ENCODE assay signal across 8 mouse cellular contexts in genomic region chr9:57537728-57538181, GRCm38 (mm10). TPM values are rescaled to one million over a fixed set of nuclear protein-coding genes. Genes with fewer than 3 reads are reported as not detected.
A peak's percentile ranks its signal among the peaks of the same experiment; 100 is the strongest.
DNase-seq lines count a peak whose midpoint lies in the region; ATAC-seq and TF ChIP-seq lines count a peak whose summit lies in the region.

No protein-coding gene starts in this region.

- 0% methylated on average over 24 of the region's 24 CpGs for WGBS in heart, embryonic 10.5 days
- WGBS in embryonic facial prominence, embryonic 13.5 days = 0% methylated on average over 24 of the region's 24 CpGs
- WGBS in neural tube, embryonic 13.5 days = under 1% methylated on average over 24 of the region's 24 CpGs

- TF ChIP-seq RAD21 in CH12.LX (IDR thresholded peaks at IDR 0.05; ENCODE audit: low read depth, low read length) = no peak

- H3K4me2 ChIP-seq in CH12.LX (ENCODE audit: insufficient read depth, low read depth, poor library complexity, severe bottlenecking) = peak overlapping the region; percentile 90
- H3K4me2 ChIP-seq in embryonic facial prominence, embryonic 13.5 days = peak overlapping the region; percentile 79
- H3K4me2 ChIP-seq in neural tube, embryonic 13.5 days = peak overlapping the region; percentile 88

- TF ChIP-seq EP300 in CH12.LX (IDR thresholded peaks at IDR 0.05; ENCODE audit: low read length) = no peak

- H3K27ac ChIP-seq in heart, embryonic 10.5 days = peak overlapping the region; percentile 95
- H3K27ac ChIP-seq in CH12.LX (ENCODE audit: insufficient read depth, low read depth) = peak overlapping the region; percentile 26; the same call in 1 of the 2 replicates
- peak overlapping the region; percentile 83 for H3K27ac ChIP-seq in embryonic facial prominence, embryonic 13.5 days
- peak overlapping the region; percentile 90 for H3K27ac ChIP-seq in neural tube, embryonic 13.5 days (replicated peaks)

- no peaks in the 10 kb centered on the region for H3K27me3 ChIP-seq in heart, embryonic 10.5 days (ENCODE audit: insufficient read depth, poor library complexity, severe bottlenecking)
- H3K27me3 ChIP-seq in CH12.LX (replicated peaks) = no peaks in the 10 kb centered on the region
- no peaks in the 10 kb centered on the region for H3K27me3 ChIP-seq in embryonic facial prominence, embryonic 13.5 days
- H3K27me3 ChIP-seq in neural tube, embryonic 13.5 days = no peaks in the 10 kb centered on the region

- in situ Hi-C loops in CH12.LX (cut with MboI; ENCODE audit: low pct_ligation_motif_present, low pct_unique_long_range_greater_than_20kb, low sequenced_read_pairs) = no loop called here

- H3K4me1 ChIP-seq in heart, embryonic 10.5 days = peaks cover 13% of the 10 kb centered on the region
- H3K4me1 ChIP-seq in CH12.LX (ENCODE audit: control insufficient read depth in 1 of 2, insufficient read depth in 2 of 2) = peaks cover 7 to 24% of the 10 kb centered on the region in 2 experiments
- H3K4me1 ChIP-seq in embryonic facial prominence, embryonic 13.5 days = peaks cover 17% of the 10 kb centered on the region
- peaks cover 26% of the 10 kb centered on the region for H3K4me1 ChIP-seq in neural tube, embryonic 13.5 days (replicated peaks)

- H3K4me3 ChIP-seq in heart, embryonic 10.5 days = peak overlapping the region; percentile 92
- peak overlapping the region; percentile 82 to 95 (median 90) for H3K4me3 ChIP-seq in CH12.LX (replicated peaks in 1 of 3; ENCODE audit: low read depth in 2 of 3, low read length in 2 of 3, poor library complexity in 1 of 3)
- H3K4me3 ChIP-seq in embryonic facial prominence, embryonic 13.5 days = peak overlapping the region; percentile 89
- peak overlapping the region; percentile 76 for H3K4me3 ChIP-seq in neural tube, embryonic 13.5 days

- H3K79me2 ChIP-seq in CH12.LX (replicated peaks; ENCODE audit: control insufficient read depth, extremely low read depth, insufficient read depth, poor library complexity, severe bottlenecking) = peaks cover 10% of the 10 kb centered on the region

- dilution Hi-C loops in CH12.LX (cut with MboI; ENCODE audit: extremely low pct_ligation_motif_present, extremely low pct_unique_long_range_greater_than_20kb, low sequenced_read_pairs) = no loop called here

- peaks cover 59% of the 10 kb centered on the region for H3K36me3 ChIP-seq in heart, embryonic 10.5 days
- peaks cover 35 to 64% of the 10 kb centered on the region in 2 experiments for H3K36me3 ChIP-seq in CH12.LX (replicated peaks in 1 of 2; ENCODE audit: control insufficient read depth in 1 of 2, insufficient read depth in 1 of 2, low read length in 1 of 2)
- H3K36me3 ChIP-seq in embryonic facial prominence, embryonic 13.5 days = peaks cover 50% of the 10 kb centered on the region
- peaks cover 52% of the 10 kb centered on the region for H3K36me3 ChIP-seq in neural tube, embryonic 13.5 days

- no peak for TF ChIP-seq POLR2A in CH12.LX (IDR thresholded peaks at IDR 0.05; ENCODE audit: low read depth, low read length)

- TF ChIP-seq CTCF in CH12.LX (conservative IDR thresholded peaks at IDR 0.05 in 1 of 2, IDR thresholded peaks at IDR 0.05 in 1 of 2; ENCODE audit: low read depth in 2 of 2, low read length in 2 of 2) = no peak

- no peak for DNase-seq in heart, embryonic 10.5 days (ENCODE audit: low spot score)
- DNase-seq in heart, postnatal 25 days (ENCODE audit: low spot score) = no peak
- DNase-seq in CH12.LX (ENCODE audit: extremely low read depth) = no peak
- DNase-seq in kidney, postnatal 14 days = peak; percentile 41
- no peak for DNase-seq in ovary, postnatal 14 days (ENCODE audit: low spot score)

- intact Hi-C loops in heart, postnatal 25 days (cut with DNase I) = no loop called here

- H3K9ac ChIP-seq in CH12.LX (ENCODE audit: insufficient read depth, low read depth) = peak overlapping the region; percentile 79
- H3K9ac ChIP-seq in embryonic facial prominence, embryonic 13.5 days = peak overlapping the region; percentile 92
- H3K9ac ChIP-seq in neural tube, embryonic 13.5 days = peak overlapping the region; percentile 89

- ATAC-seq in embryonic facial prominence, embryonic 13.5 days (ENCODE audit: insufficient number of reproducible peaks, insufficient read depth, low FRiP score, low TSS enrichment, low read depth) = peak; percentile 65; the same call in 1 of the 2 replicates
- ATAC-seq in neural tube, embryonic 13.5 days (ENCODE audit: low read depth) = peak; percentile 84
- ATAC-seq in erythroid progenitor cell, adult 5-6 weeks (replicated peaks; ENCODE audit: low FRiP score, poor library complexity, severe bottlenecking) = no peak

- no peaks in the 10 kb centered on the region for H3K9me3 ChIP-seq in heart, embryonic 10.5 days
- no peaks in the 10 kb centered on the region for H3K9me3 ChIP-seq in CH12.LX (replicated peaks; ENCODE audit: low read length)
- H3K9me3 ChIP-seq in embryonic facial prominence, embryonic 13.5 days = no peaks in the 10 kb centered on the region
- no peaks in the 10 kb centered on the region for H3K9me3 ChIP-seq in neural tube, embryonic 13.5 days

TF ChIP-seq in CH12.LX, 34 proteins besides CTCF, POLR2A, EP300 and RAD21 (continues in another document):
- TF ChIP-seq POLR2AphosphoS2 (IDR thresholded peaks at IDR 0.05; ENCODE audit: low read depth, low read length) (peak; percentile 55; the same call in 1 of the 2 replicates), BHLHE40 (IDR thresholded peaks at IDR 0.05; ENCODE audit: low read depth, low read length) (no peak), NRF1 (IDR thresholded peaks at IDR 0.05; ENCODE audit: low read depth, low read length) (no peak), USF2 (conservative IDR thresholded peaks at IDR 0.05; ENCODE audit: low read depth, low read length) (no peak), ZKSCAN1 (IDR thresholded peaks at IDR 0.05; ENCODE audit: borderline replicate concordance, low read depth, low read length) (no peak)

RNA-seq across cellular contexts. Expression of gene Fam219b, which starts 0.4 kb away (rescaled TPM):
- 14.2 and 14.9 TPM in 2 replicates for polyA plus RNA-seq in heart, embryonic 10.5 days (2016; fragmentation: Nextera tagmentation; extraction: Ambion mirVana)
- total RNA-seq in heart, postnatal 25 days (2021) = 1 to 10 TPM; 6.7 to 9.3 TPM
- total RNA-seq in CH12.LX (2012; rRNA removed) = 10.6 and 11.8 TPM in 2 replicates
- 8.3 and 9.3 TPM in 2 replicates for total RNA-seq in CH12.LX (2014; rRNA removed)
- polyA plus RNA-seq in CH12.LX (2012; ENCODE audit: insufficient read length, low read depth) = 9.2 and 10.2 TPM in 2 replicates
- 25.1 and 28.9 TPM in 2 replicates for polyA plus RNA-seq in embryonic facial prominence, embryonic 13.5 days (2015; fragmentation: Nextera tagmentation; extraction: Ambion mirVana)
- 20.2 and 20.6 TPM in 2 replicates for polyA plus RNA-seq in neural tube, embryonic 13.5 days (2015; fragmentation: Nextera tagmentation; extraction: Ambion mirVana)
- 2.9 and 5.0 TPM in 2 replicates for total RNA-seq in erythroid progenitor cell, adult 5-6 weeks (2015; ENCODE audit: low replicate concordance)
- total RNA-seq in erythroid progenitor cell, adult 5-6 weeks (2017; ENCODE audit: low replicate concordance) = 3.5 and 5.9 TPM in 2 replicates

RNA-seq across cellular contexts. Expression of gene Mpi, which starts 14.8 kb away (rescaled TPM):
- polyA plus RNA-seq in heart, embryonic 10.5 days (2016; fragmentation: Nextera tagmentation; extraction: Ambion mirVana) = 80.6 and 102 TPM in 2 replicates
- total RNA-seq in heart, postnatal 25 days (2021) = 100 to 1,000 TPM; 160 to 162 TPM
- total RNA-seq in CH12.LX (2012; rRNA removed) (28.6 and 33.2 TPM in 2 replicates), CH12.LX (2014; rRNA removed) (28.2 and 29.0 TPM in 2 replicates)
- polyA plus RNA-seq in CH12.LX (2012; ENCODE audit: insufficient read length, low read depth) = 36.7 and 37.3 TPM in 2 replicates
- polyA plus RNA-seq in embryonic facial prominence, embryonic 13.5 days (2015; fragmentation: Nextera tagmentation; extraction: Ambion mirVana) = 47.1 and 48.8 TPM in 2 replicates
- 70.8 and 73.1 TPM in 2 replicates for polyA plus RNA-seq in neural tube, embryonic 13.5 days (2015; fragmentation: Nextera tagmentation; extraction: Ambion mirVana)
- total RNA-seq in erythroid progenitor cell, adult 5-6 weeks (2015; ENCODE audit: low replicate concordance) = 1.7 and 4.0 TPM in 2 replicates
- total RNA-seq in erythroid progenitor cell, adult 5-6 weeks (2017; ENCODE audit: low replicate concordance) = 0.26 and 1.4 TPM in 2 replicates

RNA-seq across cellular contexts. Expression of gene Cox5a, which starts 16.7 kb away (rescaled TPM):
- 911 and 1,292 TPM in 2 replicates for polyA plus RNA-seq in heart, embryonic 10.5 days (2016; fragmentation: Nextera tagmentation; extraction: Ambion mirVana)
- total RNA-seq in heart, postnatal 25 days (2021) = 1,000 to 10,000 TPM; 2,545 to 2,748 TPM
- total RNA-seq in CH12.LX (2012; rRNA removed) (179 and 203 TPM in 2 replicates), CH12.LX (2014; rRNA removed) (229 and 257 TPM in 2 replicates)
- polyA plus RNA-seq in CH12.LX (2012; ENCODE audit: insufficient read length, low read depth) = 255 and 279 TPM in 2 replicates
- 473 and 528 TPM in 2 replicates for polyA plus RNA-seq in embryonic facial prominence, embryonic 13.5 days (2015; fragmentation: Nextera tagmentation; extraction: Ambion mirVana)
- polyA plus RNA-seq in neural tube, embryonic 13.5 days (2015; fragmentation: Nextera tagmentation; extraction: Ambion mirVana) = 922 and 997 TPM in 2 replicates
- 138 and 226 TPM in 2 replicates for total RNA-seq in erythroid progenitor cell, adult 5-6 weeks (2015; ENCODE audit: low replicate concordance)
- 34.4 and 38.2 TPM in 2 replicates for total RNA-seq in erythroid progenitor cell, adult 5-6 weeks (2017; ENCODE audit: low replicate concordance)

RNA-seq across cellular contexts. Expression of gene Scamp2, which starts 23.0 kb away (rescaled TPM):
- polyA plus RNA-seq in heart, embryonic 10.5 days (2016; fragmentation: Nextera tagmentation; extraction: Ambion mirVana) = 53.5 and 53.9 TPM in 2 replicates
- 10 to 100 TPM; 24.6 to 24.8 TPM for total RNA-seq in heart, postnatal 25 days (2021)
- total RNA-seq in CH12.LX (2012; rRNA removed) = 52.2 and 60.9 TPM in 2 replicates
- 38.6 and 46.4 TPM in 2 replicates for total RNA-seq in CH12.LX (2014; rRNA removed)
- 77.2 and 91.6 TPM in 2 replicates for polyA plus RNA-seq in CH12.LX (2012; ENCODE audit: insufficient read length, low read depth)
- 54.2 and 61.7 TPM in 2 replicates for polyA plus RNA-seq in embryonic facial prominence, embryonic 13.5 days (2015; fragmentation: Nextera tagmentation; extraction: Ambion mirVana)
- polyA plus RNA-seq in neural tube, embryonic 13.5 days (2015; fragmentation: Nextera tagmentation; extraction: Ambion mirVana) = 48.0 and 53.7 TPM in 2 replicates
- 23.8 and 28.1 TPM in 2 replicates for total RNA-seq in erythroid progenitor cell, adult 5-6 weeks (2015; ENCODE audit: low replicate concordance)
- 10.0 and 12.1 TPM in 2 replicates for total RNA-seq in erythroid progenitor cell, adult 5-6 weeks (2017; ENCODE audit: low replicate concordance)

RNA-seq across cellular contexts. Expression of gene Rpp25, which starts 33.9 kb away (rescaled TPM):
- polyA plus RNA-seq in heart, embryonic 10.5 days (2016; fragmentation: Nextera tagmentation; extraction: Ambion mirVana) = 15.0 and 16.5 TPM in 2 replicates
- 1 to 10 TPM; 1.6 to 2.3 TPM for total RNA-seq in heart, postnatal 25 days (2021)
- total RNA-seq in CH12.LX (2012; rRNA removed) (0.21 TPM in 1 of 2 replicates, not detected in the other), CH12.LX (2014; rRNA removed) (not detected in 2 replicates)
- polyA plus RNA-seq in CH12.LX (2012; ENCODE audit: insufficient read length, low read depth) = not detected in 2 replicates
- polyA plus RNA-seq in embryonic facial prominence, embryonic 13.5 days (2015; fragmentation: Nextera tagmentation; extraction: Ambion mirVana) = 0.61 and 1.3 TPM in 2 replicates
- polyA plus RNA-seq in neural tube, embryonic 13.5 days (2015; fragmentation: Nextera tagmentation; extraction: Ambion mirVana) = 21.0 and 21.9 TPM in 2 replicates
- not detected in 2 replicates for total RNA-seq in erythroid progenitor cell, adult 5-6 weeks (2015; ENCODE audit: low replicate concordance)
- not detected in 2 replicates for total RNA-seq in erythroid progenitor cell, adult 5-6 weeks (2017; ENCODE audit: low replicate concordance)

Comparison
In these comparisons a context has a peak if more than half of its experiments do, and no peak if none do; other contexts are left out.
1. H3K27ac ChIP-seq: peak in every context shown above with its lines; median percentile 95 in heart, embryonic 10.5 days; 90 in neural tube, embryonic 13.5 days; 83 in embryonic facial prominence, embryonic 13.5 days; 26 in CH12.LX.